Mouse (Mus musculus): ENCODE measurements around the gene Dock1.
A peak's percentile ranks its signal among the peaks of the same experiment; 100 is the strongest.

Gene Dock1

DNA sequence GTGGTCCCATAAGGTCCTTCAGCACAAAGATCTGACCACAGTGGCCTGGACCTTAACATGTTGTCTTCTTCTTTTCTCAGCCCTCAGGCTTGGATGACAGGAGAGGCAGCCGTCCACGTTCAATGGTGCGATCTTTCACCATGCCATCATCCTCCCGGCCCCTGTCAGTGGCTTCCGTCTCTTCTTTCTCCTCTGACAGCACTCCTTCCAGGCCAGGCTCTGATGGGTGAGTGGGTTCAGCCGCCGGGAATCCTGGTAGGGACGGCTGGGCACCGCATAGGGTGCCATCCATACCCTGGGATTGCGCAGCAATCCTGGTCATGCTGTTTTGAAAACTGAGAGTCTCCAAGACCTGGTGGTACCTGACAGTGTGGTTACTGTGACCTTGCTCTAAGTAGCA is 487.9 kb downstream of the Dock1 start:
- DNase-seq (ENCODE audit: extremely low spot score) = no peak

DNA sequence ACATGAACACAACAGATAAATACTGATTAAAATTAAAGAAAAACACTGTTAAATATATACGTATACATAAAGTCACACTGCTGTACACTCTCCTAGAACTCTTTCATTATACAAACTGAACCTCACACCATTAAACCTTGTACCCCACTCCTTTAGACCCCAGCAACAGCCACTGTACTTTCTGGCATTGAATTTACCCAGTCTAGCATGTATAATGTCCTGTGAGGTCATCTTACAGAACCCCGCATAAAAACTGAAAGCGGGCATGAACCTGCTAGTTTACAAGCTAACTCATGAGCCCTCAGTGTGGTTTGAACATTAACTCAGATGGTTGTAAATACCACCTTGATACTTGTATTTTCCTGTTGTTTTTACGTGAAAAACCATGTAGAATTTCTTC is 489.2 kb downstream of the Dock1 start:
- DNase-seq (ENCODE audit: extremely low spot score) = no peak

DNA sequence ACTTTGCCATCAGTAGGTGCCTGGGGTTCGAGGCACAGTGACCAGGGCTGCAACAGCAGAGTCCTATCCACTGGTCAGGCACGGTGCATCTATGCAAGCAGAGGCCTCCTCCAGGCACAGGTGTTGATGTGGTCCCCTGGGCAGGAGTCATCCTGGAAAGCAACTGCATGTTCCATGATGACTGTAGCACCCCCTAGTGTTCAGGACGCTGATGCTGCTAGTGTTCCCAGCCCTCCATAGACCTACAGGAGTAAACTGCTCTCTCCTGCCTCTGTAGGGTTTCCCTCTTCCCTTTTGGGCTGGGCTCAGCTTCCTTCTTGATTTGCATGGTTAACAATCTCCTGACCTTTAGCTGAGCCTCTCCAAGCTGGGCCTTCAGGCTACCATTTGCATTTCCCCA is 494.7 kb downstream of the Dock1 start:
- DNase-seq (ENCODE audit: extremely low spot score) = peak; percentile 51

GRCm38 (mm10) chr7:135169936-135170335 is 499.5 kb downstream of the Dock1 start:
- DNase-seq (ENCODE audit: extremely low spot score) = no peak

DNA sequence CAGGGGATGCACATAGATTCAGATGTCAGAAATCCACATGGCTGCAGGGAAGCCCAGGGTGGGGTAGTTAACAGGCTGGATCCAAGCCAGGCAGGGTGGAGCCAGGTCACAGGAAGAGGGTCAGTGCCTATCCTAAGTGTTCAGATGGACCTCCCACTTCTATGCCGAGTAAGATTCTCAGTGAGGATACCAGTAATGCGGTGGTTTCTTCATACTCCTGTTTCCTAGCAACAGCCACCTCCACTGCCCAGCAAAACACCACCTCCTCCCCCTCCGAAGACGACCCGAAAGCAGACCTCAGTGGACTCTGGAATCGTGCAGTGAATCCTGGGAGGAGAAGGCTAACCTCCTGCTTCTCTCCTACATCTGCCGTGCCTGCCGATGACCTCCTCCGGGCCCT is 501.8 kb downstream of the Dock1 start:
- DNase-seq (ENCODE audit: extremely low spot score) = no peak

- no peak for DNase-seq (ENCODE audit: extremely low spot score)
Measured at GRCm38 (mm10) chr7:135194190-135194589, 523.7 kb downstream of the Dock1 start.

DNA sequence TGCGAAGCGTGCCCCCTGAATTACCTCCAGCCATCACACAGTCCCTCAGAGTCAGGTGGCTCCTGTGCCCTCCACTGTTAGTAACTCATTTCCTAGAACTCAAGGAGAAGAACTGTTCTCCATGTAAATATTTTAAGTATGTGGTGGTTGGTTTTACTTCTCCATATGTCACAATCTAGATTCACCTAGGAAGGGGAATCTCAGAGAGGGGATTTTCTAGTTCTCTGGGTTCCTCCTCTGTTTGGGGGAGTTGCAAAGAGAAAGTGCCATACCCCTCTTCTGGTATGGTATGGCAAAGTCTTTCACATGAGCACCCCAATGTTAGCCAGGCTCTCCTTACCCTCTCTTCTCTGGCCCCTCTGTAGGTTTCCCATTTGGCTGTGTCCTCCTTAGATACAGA is 525.2 kb downstream of the Dock1 start:
- DNase-seq (ENCODE audit: extremely low spot score) = no peak

- no peak for DNase-seq (ENCODE audit: extremely low spot score)
Measured at GRCm38 (mm10) chr7:135196828-135197227, 526.4 kb downstream of the Dock1 start.

DNA sequence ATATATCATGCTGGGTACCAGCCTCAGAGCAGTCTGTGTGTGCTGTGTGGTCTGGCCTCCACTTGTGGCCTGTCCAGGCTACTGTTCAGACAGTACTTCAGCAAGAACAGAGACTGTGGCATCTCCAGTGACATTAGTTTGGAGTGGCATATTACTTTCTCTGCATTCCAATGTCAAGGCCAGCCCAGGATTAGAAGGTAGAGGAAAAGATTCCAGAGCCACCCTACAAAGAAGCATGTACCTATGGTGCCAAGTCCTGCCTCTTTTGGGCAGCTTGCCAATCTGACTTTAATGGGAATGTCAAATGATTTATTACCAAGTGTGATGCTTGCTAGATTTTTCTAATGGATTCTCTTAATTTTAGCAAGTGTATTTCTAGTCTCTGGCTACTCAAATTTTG is 533.5 kb downstream of the Dock1 start:
- DNase-seq (ENCODE audit: extremely low spot score) = no peak

GRCm38 (mm10) chr7:135205111-135205510 is 534.7 kb downstream of the Dock1 start:
- DNase-seq (ENCODE audit: extremely low spot score) = no peak

DNA sequence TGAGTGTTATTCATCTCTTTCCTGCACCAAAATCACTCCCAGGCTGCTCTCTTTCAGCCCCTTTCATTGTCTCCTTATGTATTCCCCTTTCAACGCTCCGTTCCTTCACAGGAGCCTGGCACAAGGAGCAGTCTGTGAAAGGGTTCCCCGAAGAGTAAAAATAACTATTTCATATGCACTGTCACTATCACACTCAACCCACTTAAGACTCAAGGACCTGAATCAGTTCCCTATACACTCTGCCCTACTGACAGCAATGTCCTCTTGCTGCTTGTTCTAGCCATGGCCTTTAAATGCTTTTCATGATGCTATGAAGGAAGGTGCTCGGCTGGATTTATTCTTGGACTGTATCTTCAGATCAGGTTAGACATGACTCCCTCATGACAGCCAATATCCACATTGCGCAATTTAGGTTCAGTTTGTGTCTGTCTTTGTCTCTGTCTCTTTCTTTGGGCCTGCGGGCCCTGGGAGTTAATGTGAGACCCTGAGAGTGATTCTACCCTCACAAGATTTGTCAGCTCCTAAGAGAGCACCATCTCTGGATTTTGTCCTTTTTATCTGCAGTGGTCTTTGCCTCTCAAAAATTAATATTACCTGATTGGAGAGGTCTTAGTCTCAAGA is 538.6 kb downstream of the Dock1 start:
- DNase-seq (ENCODE audit: extremely low spot score) = no peak

GRCm38 (mm10) chr7:135210296-135210695 is 539.8 kb downstream of the Dock1 start:
- no peak for DNase-seq (ENCODE audit: extremely low spot score)

- DNase-seq (ENCODE audit: extremely low spot score) = no peak
Measured at GRCm38 (mm10) chr7:135210831-135211230, 540.4 kb downstream of the Dock1 start.

DNA sequence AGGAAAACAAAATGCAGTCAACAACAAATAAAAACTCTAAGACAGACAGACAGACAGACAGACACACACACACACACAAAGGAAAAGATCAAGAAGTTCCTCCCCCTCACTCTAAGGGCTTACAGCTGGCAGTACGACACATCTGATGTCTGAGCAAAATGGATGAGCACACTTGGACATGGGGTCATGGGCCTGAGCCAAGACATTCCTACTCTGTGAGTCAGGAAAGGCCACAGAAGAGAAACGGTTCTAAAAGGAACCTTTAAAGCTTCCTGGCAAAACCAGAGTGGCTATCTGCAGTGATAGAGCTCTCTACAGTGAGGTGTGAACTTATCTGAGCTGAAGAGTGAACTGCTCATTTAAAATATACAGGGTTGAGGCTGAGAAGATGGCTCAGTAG is 542.1 kb downstream of the Dock1 start:
- no peak for DNase-seq (ENCODE audit: extremely low spot score)

- DNase-seq (ENCODE audit: extremely low spot score) = no peak
Measured at GRCm38 (mm10) chr7:135221475-135221874, 551.0 kb downstream of the Dock1 start.
